Mouse (Mus musculus) left cerebral cortex, postnatal 10 days (tissue): Measurements from ENCODE around the gene Ms4a18. TPM values are rescaled to one million over a fixed set of nuclear protein-coding genes. Genes with fewer than 3 reads are reported as not detected.

Source experiments
- DNase-seq, 2 experiments: peaks; one replicate each; pipeline ENCODE4 v3.0.0; 2021 to 2022; ENCODE audit warnings: low spot score in 2 of 2, mixed read lengths in 1 of 2; ENCODE audit errors: extremely low spot score in 1 of 2
- intact Hi-C: fragments of 180-260 bp; cut with DNase I; formaldehyde crosslinking; loops from one replicate; pipeline ENCODE4 v1.15.1; 2025
- total RNA-seq, 2 experiments: library from RNA; stranded (reverse); gene quantifications; 2 replicates each; pipeline ENCODE4 v1.2.3; 2021

The Ms4a18 gene
- total RNA-seq, 2 experiments from 2014 or later = not detected

- intact Hi-C loops = loop anchor here (5.0 kb wide), 1 partner anchor 52 kb away; the partner anchor contains the start of gene Prpf19
- peak; percentile 97 to 98 for DNase-seq
Measured at GRCm38 (mm10) chr19:10949112-10949511, 68.7 kb downstream of the Ms4a18 start, which contains the start of gene Ccdc86. Gene Ccdc86, minus strand, starts transcription at chr19:10949266.

- intact Hi-C loops = loop anchor here (5.0 kb wide), 1 partner anchor 51 kb away; the partner anchor contains the start of gene Prpf19
Measured at GRCm38 (mm10) chr19:10948416-10948815, 69.4 kb downstream of the Ms4a18 start.

GRCm38 (mm10) chr19:10947219-10947618 is 70.6 kb downstream of the Ms4a18 start:
- intact Hi-C loops = loop anchor here (5.0 kb wide), 1 partner anchor 50 kb away; the partner anchor contains the start of gene Prpf19
- no peak for DNase-seq

More at GRCm38 (mm10) chr19:10948416-10948815, 69.4 kb downstream of the Ms4a18 start:
- DNase-seq = peak in 1 of 2 experiments; percentile 47

Other genes starting within 250 kb of the Ms4a18 start
- under 1 TPM; 0.19 to 0.20 TPM for gene Cd6, start 188.0 kb downstream of the Ms4a18 start, total RNA-seq
- 1 to 10 TPM; 1.1 to 1.6 TPM for gene Slc15a3, start 178.3 kb downstream of the Ms4a18 start, total RNA-seq
- gene Tmem132a, start 148.1 kb downstream of the Ms4a18 start, total RNA-seq = 100 to 1,000 TPM; 272 to 282 TPM
- gene Tmem109, start 136.0 kb downstream of the Ms4a18 start, total RNA-seq = 10 to 100 TPM; 38.3 to 43.9 TPM
- 100 to 1,000 TPM; 198 to 199 TPM for gene Prpf19, start 122.8 kb downstream of the Ms4a18 start, total RNA-seq
- not detected for gene Zp1, start 97.4 kb downstream of the Ms4a18 start, total RNA-seq
- gene Ptgdr2, start 80.9 kb downstream of the Ms4a18 start, total RNA-seq = under 1 TPM; 0.21 to 0.34 TPM
- gene Ccdc86, start 68.8 kb downstream of the Ms4a18 start, total RNA-seq = 10 to 100 TPM in 1 of 2 experiments, 1 to 10 TPM in 1; 9.6 to 10.2 TPM
- not detected for gene Ms4a10, start 43.4 kb downstream of the Ms4a18 start, total RNA-seq
- gene Ms4a15, start 24.8 kb downstream of the Ms4a18 start, total RNA-seq = not detected
- under 1 TPM in 1 of 2 experiments, not detected in 1; 0.43 TPM for gene Ms4a8a, start 63.1 kb upstream of the Ms4a18 start, total RNA-seq
- gene 1700017D01Rik, start 112.8 kb upstream of the Ms4a18 start, total RNA-seq = not detected
- not detected for gene 1700025F22Rik, start 147.3 kb upstream of the Ms4a18 start, total RNA-seq
- gene Ms4a13, start 178.7 kb upstream of the Ms4a18 start, total RNA-seq = not detected
- gene Ms4a12, start 214.4 kb upstream of the Ms4a18 start, total RNA-seq = not detected
- gene Ms4a1, start 248.2 kb upstream of the Ms4a18 start, total RNA-seq = under 1 TPM in 1 of 2 experiments, not detected in 1; 0.17 TPM